Mouse (Mus musculus) myocyte (in vitro differentiated cells): Measurements from ENCODE around the gene Tanc1. TPM values are rescaled to one million over a fixed set of nuclear protein-coding genes. Genes with fewer than 3 reads are reported as not detected.

Experiments used
- H3K27me3 ChIP-seq: one replicate; pipeline ENCODE4 v1.6.1; 2011; ENCODE audit not compliant: control insufficient read depth, insufficient read depth, insufficient read length
- H3K36me3 ChIP-seq: one replicate; pipeline ENCODE4 v1.6.1; 2011; ENCODE audit not compliant: control insufficient read depth, insufficient read depth
- H3K4me2 ChIP-seq: one replicate; pipeline ENCODE4 v1.6.1; 2011; ENCODE audit warnings: low read depth, control low read depth
- H3K4me3 ChIP-seq: one replicate; pipeline ENCODE4 v1.5.1; 2011; ENCODE audit warnings: mild to moderate bottlenecking, control low read depth, moderate library complexity
- H3K79me2 ChIP-seq: one replicate; pipeline ENCODE4 v1.6.1; 2011; ENCODE audit not compliant: control insufficient read depth, insufficient read depth
- H3ac ChIP-seq: one replicate; pipeline ENCODE4 v1.6.1; 2011; ENCODE audit not compliant: control insufficient read depth, insufficient read length
- CEBPB ChIP-seq: IDR thresholded peaks from 2 replicates; pipeline ENCODE4 v1.6.1; 2011; ENCODE audit warnings: mild to moderate bottlenecking, moderate library complexity; ENCODE audit not compliant: poor library complexity, insufficient read depth, severe bottlenecking
- E2F4 ChIP-seq: IDR thresholded peaks from one replicate; pipeline ENCODE4 v1.6.1; 2011; ENCODE audit warnings: mild to moderate bottlenecking, control low read depth, moderate library complexity; ENCODE audit not compliant: insufficient read depth
- MAX ChIP-seq: IDR thresholded peaks from one replicate; pipeline ENCODE4 v1.6.1; 2011; ENCODE audit warnings: low read depth, mild to moderate bottlenecking, control low read depth
- MYOD1 ChIP-seq, 3 experiments: IDR thresholded peaks; one replicate each; pipeline ENCODE4 v1.6.1; 2011; ENCODE audit warnings: control low read depth in 2 of 3, low read depth in 2 of 3, mild to moderate bottlenecking in 2 of 3, moderate library complexity in 1 of 3; ENCODE audit not compliant: insufficient read length in 2 of 3, control insufficient read depth in 1 of 3
- MYOG ChIP-seq, 3 experiments: IDR thresholded peaks; one replicate each; pipeline ENCODE4 v1.6.1; 2011; ENCODE audit warnings: control low read depth in 2 of 3, low read depth in 2 of 3, mild to moderate bottlenecking in 2 of 3; ENCODE audit not compliant: insufficient read length in 2 of 3, control insufficient read depth in 1 of 3, insufficient read depth in 1 of 3
- POLR2A ChIP-seq: IDR thresholded peaks from one replicate; pipeline ENCODE4 v1.6.1; 2011; ENCODE audit warnings: low read depth, mild to moderate bottlenecking, control low read depth, moderate library complexity; ENCODE audit not compliant: insufficient read length
- POLR2AphosphoS2 ChIP-seq: IDR thresholded peaks from one replicate; pipeline ENCODE4 v1.6.1; 2011; ENCODE audit warnings: low read depth, control low read depth; ENCODE audit not compliant: insufficient read length
- REST ChIP-seq: IDR thresholded peaks from one replicate; pipeline ENCODE4 v1.6.1; 2011; ENCODE audit warnings: mild to moderate bottlenecking, control low read depth, moderate library complexity; ENCODE audit not compliant: insufficient read depth, insufficient read length
- SRF ChIP-seq: IDR thresholded peaks from one replicate; pipeline ENCODE4 v1.6.1; 2011; ENCODE audit warnings: low read depth; ENCODE audit not compliant: control insufficient read depth, insufficient read length
- TCF12 ChIP-seq: IDR thresholded peaks from one replicate; pipeline ENCODE4 v1.6.1; 2011; ENCODE audit warnings: mild to moderate bottlenecking, control low read depth; ENCODE audit not compliant: poor library complexity, insufficient read depth, severe bottlenecking
- TCF3 ChIP-seq: IDR thresholded peaks from one replicate; pipeline ENCODE4 v1.6.1; 2011; ENCODE audit warnings: low read depth, control low read depth; ENCODE audit not compliant: insufficient read length
- USF1 ChIP-seq: IDR thresholded peaks from one replicate; pipeline ENCODE4 v1.6.1; 2011; ENCODE audit warnings: low read depth, mild to moderate bottlenecking, control low read depth, moderate library complexity
- polyA plus RNA-seq: library from polyadenylated mRNA; unstranded; fragments of >200 nt; fragmentation: generic; extraction: Trizol; gene quantifications from one replicate; pipeline ENCODE4 v1.2.1, GENCODE M21; 2012; ENCODE audit warnings: missing spikeins

Tanc1 gene
- polyA plus RNA-seq, 1 experiment: 24.7 TPM

DNA sequence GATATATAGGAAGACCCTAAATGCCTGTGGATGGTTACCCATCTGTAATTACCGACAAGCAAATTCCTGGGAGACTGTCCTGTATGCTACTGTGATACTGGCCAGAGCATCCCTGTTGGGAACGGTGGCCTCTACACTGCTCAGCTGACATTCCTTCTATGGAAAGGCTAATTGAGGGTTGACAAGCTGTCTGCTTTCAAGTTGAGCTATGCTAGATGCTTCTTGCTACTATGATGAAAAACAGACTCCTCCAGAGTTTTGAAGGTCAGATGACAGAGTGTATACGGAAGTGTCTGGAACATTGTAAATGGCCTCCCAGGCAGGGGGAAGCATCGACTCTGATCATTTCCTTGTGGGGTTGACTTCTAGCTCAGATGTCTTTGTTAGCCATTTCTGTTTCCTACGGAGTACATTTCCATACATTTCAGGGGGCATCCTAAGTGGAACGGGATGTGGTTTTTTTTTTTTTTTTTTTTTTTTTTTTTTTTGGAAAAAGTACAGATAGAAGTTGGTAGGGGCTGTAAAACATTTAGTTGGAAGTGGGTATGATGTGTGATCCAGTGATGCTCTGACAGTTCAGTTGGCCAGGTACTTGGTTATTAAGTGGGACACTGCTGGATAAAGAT is 10.8 kb downstream of the Tanc1 start:
- no peak overlapping the region for H3K4me2 ChIP-seq
- TF ChIP-seq POLR2A (no peak), E2F4 (no peak), TCF3 (no peak), TCF12 (no peak), MYOD1 (IDR thresholded peaks at IDR 0.05; ENCODE audit: control insufficient read depth in 1 of 3, insufficient read length in 2 of 3, low read depth in 2 of 3) (no peak)
- H3ac ChIP-seq: no peak overlapping the region
- peaks cover 100% of the 10 kb centered on the region for H3K79me2 ChIP-seq
- no peak overlapping the region for H3K4me3 ChIP-seq
- H3K27me3 ChIP-seq: no peaks in the 10 kb centered on the region
- no peaks in the 10 kb centered on the region for H3K36me3 ChIP-seq

DNA sequence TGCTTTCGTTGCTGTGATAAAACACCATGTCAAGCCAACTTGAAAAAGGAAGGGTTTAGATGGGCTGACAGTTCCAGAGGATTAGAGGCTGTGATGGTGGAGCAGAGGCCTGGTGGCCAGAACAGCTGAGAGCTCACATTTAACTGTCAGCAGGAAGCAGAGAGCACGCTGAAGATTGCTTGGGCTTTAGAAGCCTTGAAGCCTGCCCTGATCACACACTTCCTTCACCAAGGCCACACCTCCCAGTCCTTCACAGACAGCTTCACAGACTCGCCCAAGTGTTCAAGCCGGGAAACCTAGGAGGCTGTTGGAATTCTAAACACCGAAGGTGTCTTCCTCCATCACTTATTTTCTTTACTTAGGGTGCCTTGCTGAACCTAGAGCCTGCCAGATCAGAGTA is 12.0 kb downstream of the Tanc1 start:
- Histone ChIP-seq H3K36me3 (no peaks in the 10 kb centered on the region), H3ac (no peak overlapping the region), H3K4me3 (no peak overlapping the region), H3K4me2 (no peak overlapping the region), H3K79me2 (peaks cover 100% of the 10 kb centered on the region), H3K27me3 (no peaks in the 10 kb centered on the region)
- no peak for TF ChIP-seq MAX
- TF ChIP-seq TCF3: no peak
- no peak for TF ChIP-seq POLR2A

DNA sequence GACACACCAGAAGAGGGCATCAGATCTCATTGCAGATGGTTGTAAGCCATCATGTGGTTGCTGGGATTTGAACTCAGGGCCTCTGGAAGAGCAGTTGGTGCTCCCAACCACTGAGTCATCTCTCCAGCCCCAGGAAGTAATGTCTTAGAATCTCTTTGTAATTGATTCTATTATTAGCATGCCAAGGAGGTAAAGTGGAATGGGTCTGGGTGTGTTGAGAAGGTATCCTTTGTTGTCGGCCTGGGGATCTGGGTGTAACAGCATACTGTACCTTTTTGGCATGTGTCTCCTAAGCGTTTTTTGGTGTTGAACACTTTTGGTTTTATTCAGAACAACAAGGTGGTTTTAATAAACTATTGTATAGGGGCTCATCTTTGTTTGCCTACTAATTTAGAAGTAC is 13.6 kb downstream of the Tanc1 start:
- Histone ChIP-seq H3K4me2 (no peak overlapping the region), H3K27me3 (no peaks in the 10 kb centered on the region), H3K79me2 (peaks cover 100% of the 10 kb centered on the region), H3K36me3 (no peaks in the 10 kb centered on the region), H3K4me3 (no peak overlapping the region), H3ac (no peak overlapping the region)
- TF ChIP-seq E2F4 (no peak), MAX (no peak), MYOG (IDR thresholded peaks at IDR 0.05; ENCODE audit: control insufficient read depth in 1 of 3, insufficient read depth in 1 of 3, insufficient read length in 2 of 3, low read depth in 2 of 3) (no peak), TCF12 (no peak), MYOD1 (IDR thresholded peaks at IDR 0.05; ENCODE audit: control insufficient read depth in 1 of 3, insufficient read length in 2 of 3, low read depth in 2 of 3) (no peak), USF1 (no peak), SRF (no peak)

- TF ChIP-seq MAX (no peak), CEBPB (no peak), REST (no peak), MYOD1 (IDR thresholded peaks at IDR 0.05; ENCODE audit: control insufficient read depth in 1 of 3, insufficient read length in 2 of 3, low read depth in 2 of 3) (no peak), POLR2AphosphoS2 (no peak)
- no peak overlapping the region for H3K4me2 ChIP-seq
- H3ac ChIP-seq: no peak overlapping the region
- H3K27me3 ChIP-seq: no peaks in the 10 kb centered on the region
- no peak overlapping the region for H3K4me3 ChIP-seq
- H3K79me2 ChIP-seq: peaks cover 100% of the 10 kb centered on the region
- no peaks in the 10 kb centered on the region for H3K36me3 ChIP-seq
Measured at GRCm38 (mm10) chr2:59625927-59626326, 14.1 kb downstream of the Tanc1 start.

DNA sequence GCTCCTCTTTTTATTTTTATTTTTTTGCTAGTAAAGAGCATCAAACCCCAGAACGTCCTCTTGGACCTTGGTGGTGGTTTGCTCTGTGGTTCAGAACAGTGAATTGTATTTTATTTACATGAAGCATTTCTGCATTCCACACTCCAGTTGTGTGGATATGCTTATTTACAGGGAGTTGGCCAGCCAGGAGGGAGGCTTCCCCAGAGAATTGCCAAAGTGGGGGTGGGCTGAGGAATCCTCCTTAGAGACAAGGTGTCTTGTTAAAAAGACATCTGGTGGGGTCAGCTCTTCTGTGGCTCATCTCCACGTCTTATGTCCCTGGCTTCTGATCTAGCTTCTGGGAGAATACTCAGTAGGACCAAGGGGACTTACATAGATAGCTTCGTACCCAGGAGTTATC is 14.6 kb downstream of the Tanc1 start:
- H3K79me2 ChIP-seq: peaks cover 100% of the 10 kb centered on the region
- H3K4me2 ChIP-seq: no peak overlapping the region
- no peak overlapping the region for H3ac ChIP-seq
- H3K4me3 ChIP-seq: no peak overlapping the region
- no peaks in the 10 kb centered on the region for H3K36me3 ChIP-seq
- no peak for TF ChIP-seq POLR2A
- no peak for TF ChIP-seq TCF12
- TF ChIP-seq TCF3: no peak
- TF ChIP-seq USF1: no peak
- no peak for TF ChIP-seq REST
- TF ChIP-seq POLR2AphosphoS2: no peak
- no peak for TF ChIP-seq CEBPB
- no peak for TF ChIP-seq MYOG (IDR thresholded peaks at IDR 0.05; ENCODE audit: control insufficient read depth in 1 of 3, insufficient read depth in 1 of 3, insufficient read length in 2 of 3, low read depth in 2 of 3)
- no peak for TF ChIP-seq SRF
- TF ChIP-seq MAX: no peak
- no peak for TF ChIP-seq MYOD1 (IDR thresholded peaks at IDR 0.05; ENCODE audit: control insufficient read depth in 1 of 3, insufficient read length in 2 of 3, low read depth in 2 of 3)
- no peak for TF ChIP-seq E2F4
- H3K27me3 ChIP-seq: no peaks in the 10 kb centered on the region
